Mouse (Mus musculus): ENCODE data around the gene Gm36210.

DNA sequence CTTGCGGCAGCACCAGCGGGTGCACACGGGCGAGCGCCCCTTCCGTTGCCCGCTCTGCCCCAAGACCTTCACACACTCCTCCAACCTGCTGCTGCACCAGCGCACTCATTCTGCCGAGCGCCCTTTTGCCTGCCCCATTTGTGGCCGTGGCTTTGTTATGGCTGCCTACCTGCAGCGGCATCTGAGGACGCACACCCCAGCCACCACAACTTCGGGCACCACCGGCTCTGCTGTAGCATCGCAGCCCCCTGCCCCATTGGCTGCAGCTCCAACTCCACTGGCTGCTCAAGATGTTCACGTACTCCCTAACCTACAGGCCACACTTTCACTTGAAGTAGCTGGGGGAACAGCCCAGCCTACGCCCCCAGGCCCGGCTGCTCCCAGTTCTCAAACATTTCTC, 14.2 kb upstream of the Gm36210 start:
- no peak for TF ChIP-seq CTCF (IDR thresholded peaks at IDR 0.05; ENCODE audit: low read depth)
- TF ChIP-seq EP300 (IDR thresholded peaks at IDR 0.05; ENCODE audit: low read depth), result no peak
